In the genomic region with DNA sequence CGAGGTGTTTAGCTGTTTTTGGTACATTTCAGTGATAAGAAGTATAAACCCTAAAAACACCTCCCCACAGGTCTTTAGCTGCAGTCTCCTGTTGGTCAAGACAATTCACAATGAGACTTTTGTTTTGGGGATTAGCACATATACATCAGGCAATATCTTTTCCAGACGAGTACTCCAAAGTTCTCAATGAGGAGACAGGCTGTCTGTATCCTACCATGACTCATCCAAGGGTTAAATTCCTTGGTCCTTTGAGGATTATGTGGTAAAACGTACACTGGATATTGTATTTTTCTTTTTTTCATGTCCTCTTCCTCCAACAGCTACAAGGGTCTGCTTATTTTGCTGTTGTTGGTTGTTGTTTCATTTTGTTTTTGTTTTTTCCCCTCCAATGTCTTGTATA, we compare ENCODE assay signal across 16 mouse cellular contexts. TPM values are rescaled to one million over a fixed set of nuclear protein-coding genes. Genes with fewer than 3 reads are reported as not detected.
DNase-seq lines count a peak whose midpoint lies in the region.
"Had no signal": no experiment of that assay in that cellular context is flagged by ENCODE, and none has a peak within 500 bp of the region (broad histone marks: within the 10 kb centered on the region; RNA-seq: fewer than 3 reads in every experiment).

No protein-coding gene starts in this region.

- DNase-seq in 3T3-L1 (ENCODE audit: low read depth, low spot score) = peak; percentile 90
- peak; percentile 70 for DNase-seq in NIH3T3 (ENCODE audit: low read depth)
- DNase-seq in fibroblast of lung, adult 2 months (ENCODE audit: low read depth) = peak; percentile 12
- DNase-seq in cerebellum, adult 8-10 months = no peak
- DNase-seq in gastrocnemius, adult 18-20 months (ENCODE audit: low spot score) = no peak
- no peak for DNase-seq in neural tube, embryonic 10.5 days (ENCODE audit: extremely low spot score, low spot score)
- DNase-seq: adrenal gland, adult 2 months; adrenal gland, postnatal 10 days; adrenal gland, postnatal 25 days; cerebellum, adult 11 months; cerebellum, adult 18-20 months; cerebellum, adult 9-11 months; cerebellum, postnatal 14 days; cerebellum, postnatal 36 days; embryo, embryonic 11 days; forebrain, postnatal 0 days had no signal

RNA-seq across cellular contexts. Expression of a gene that starts 48.5 kb away (rescaled TPM):
- 1 to 10 TPM; 1.4 to 1.8 TPM for total RNA-seq in gastrocnemius, adult 18-20 months (2021)

Comparison
In these comparisons a context has a peak if more than half of its experiments do, and no peak if none do; other contexts are left out.
1. DNase-seq: peak in 3T3-L1 (single experiment), NIH3T3 (single experiment) and fibroblast of lung, adult 2 months (single experiment); none in cerebellum, adult 8-10 months (single experiment), gastrocnemius, adult 18-20 months (single experiment) and neural tube, embryonic 10.5 days (single experiment).